Mouse (Mus musculus): ENCODE results near the gene Polh. TPM values are rescaled to one million over a fixed set of nuclear protein-coding genes. Genes with fewer than 3 reads are reported as not detected.

The Polh gene
- total and polyA plus RNA-seq, 3 experiments: 22.2 to 30.8 TPM; not detected in 1

- Histone ChIP-seq H3K79me2 (ENCODE audit: control insufficient read depth, insufficient read depth, low read length, poor library complexity) (no peaks in the 10 kb centered on the region), H3K4me1 (ENCODE audit: control insufficient read depth in 1 of 2, insufficient read depth in 2 of 2, low read length in 2 of 2) (no peaks in the 10 kb centered on the region), H3K36me3 (ENCODE audit: control insufficient read depth in 1 of 2, insufficient read depth in 2 of 2, low read length in 2 of 2) (peaks cover 0 to 59% of the 10 kb centered on the region in 2 experiments; a peak in 2 of 4 replicates), H3K4me3 (ENCODE audit: control insufficient read depth in 1 of 2, insufficient read depth in 1 of 2, low read depth in 2 of 2, low read length in 2 of 2) (no peak overlapping the region), H3K27ac (ENCODE audit: control insufficient read depth, low read depth, low read length) (no peak overlapping the region), H3K9me3 (replicated peaks; ENCODE audit: insufficient read depth, low read length) (no peaks in the 10 kb centered on the region), H3K27me3 (ENCODE audit: control insufficient read depth in 1 of 2, insufficient read depth in 2 of 2, low read length in 2 of 2) (no peaks in the 10 kb centered on the region), H3K9ac (ENCODE audit: control insufficient read depth, low read depth, low read length, poor library complexity, severe bottlenecking) (no peak overlapping the region)
- no peak for TF ChIP-seq SIN3A (IDR thresholded peaks at IDR 0.05; ENCODE audit: low read length)
- TF ChIP-seq RAD21 (IDR thresholded peaks at IDR 0.05; ENCODE audit: low read depth, low read length): no peak
- no peak for TF ChIP-seq POLR2A (IDR thresholded peaks at IDR 0.05; ENCODE audit: control insufficient read depth in 1 of 2, insufficient read depth in 1 of 2, low read depth in 1 of 2, low read length in 2 of 2, poor library complexity in 1 of 2)
- no peak for TF ChIP-seq SMC3 (IDR thresholded peaks at IDR 0.05; ENCODE audit: low read depth, low read length)
- TF ChIP-seq ZMIZ1 (IDR thresholded peaks at IDR 0.05; ENCODE audit: low read depth, low read length): no peak
- TF ChIP-seq TBP (IDR thresholded peaks at IDR 0.05; ENCODE audit: low read depth, low read length): no peak
- no peak for TF ChIP-seq CHD1 (IDR thresholded peaks at IDR 0.05; ENCODE audit: low read depth, low read length)
- no peak for TF ChIP-seq ZKSCAN1 (IDR thresholded peaks at IDR 0.05; ENCODE audit: low read depth, low read length)
- DNase-seq (ENCODE audit: low read depth, low spot score): no peak
Measured at GRCm38 (mm10) chr17:46221601-46222000, 19.2 kb upstream of the Polh start.

GRCm38 (mm10) chr17:46210550-46210949 lies 8.1 kb upstream of the Polh start:
- Histone ChIP-seq H3K4me1 (ENCODE audit: control insufficient read depth in 1 of 2, insufficient read depth in 2 of 2, low read length in 2 of 2) (no peaks in the 10 kb centered on the region), H3K79me2 (ENCODE audit: control insufficient read depth, insufficient read depth, low read length, poor library complexity) (peaks cover 3% of the 10 kb centered on the region; the same call in 1 of the 2 replicates), H3K27ac (ENCODE audit: control insufficient read depth, low read depth, low read length) (no peak overlapping the region), H3K9ac (ENCODE audit: control insufficient read depth, low read depth, low read length, poor library complexity, severe bottlenecking) (no peak overlapping the region), H3K9me3 (replicated peaks; ENCODE audit: insufficient read depth, low read length) (no peaks in the 10 kb centered on the region), H3K27me3 (ENCODE audit: control insufficient read depth in 1 of 2, insufficient read depth in 2 of 2, low read length in 2 of 2) (no peaks in the 10 kb centered on the region), H3K4me3 (ENCODE audit: control insufficient read depth in 1 of 2, insufficient read depth in 1 of 2, low read depth in 2 of 2, low read length in 2 of 2) (no peak overlapping the region), H3K36me3 (ENCODE audit: control insufficient read depth in 1 of 2, insufficient read depth in 2 of 2, low read length in 2 of 2) (peaks cover 0 to 59% of the 10 kb centered on the region in 2 experiments; a peak in 2 of 4 replicates)
- DNase-seq (ENCODE audit: low read depth, low spot score): no peak
- TF ChIP-seq GATA1 (IDR thresholded peaks at IDR 0.05; ENCODE audit: low read depth, low read length) (no peak), RCOR1 (IDR thresholded peaks at IDR 0.05; ENCODE audit: low read depth, low read length) (no peak), ZMIZ1 (IDR thresholded peaks at IDR 0.05; ENCODE audit: low read depth, low read length) (no peak), MAFK (IDR thresholded peaks at IDR 0.05; ENCODE audit: borderline replicate concordance, low read depth, low read length) (no peak), TBP (IDR thresholded peaks at IDR 0.05; ENCODE audit: low read depth, low read length) (no peak), CTCF (IDR thresholded peaks at IDR 0.05 in 2 of 3, conservative IDR thresholded peaks at IDR 0.05 in 1 of 3; ENCODE audit: control insufficient read depth in 1 of 3, insufficient read depth in 1 of 3, low read depth in 2 of 3, low read length in 3 of 3, poor library complexity in 1 of 3, severe bottlenecking in 1 of 3) (no peak), USF1 (IDR thresholded peaks at IDR 0.05; ENCODE audit: low read depth, low read length) (no peak), TCF12 (IDR thresholded peaks at IDR 0.05; ENCODE audit: low read depth, low read length) (no peak)

- no peaks in the 10 kb centered on the region for H3K9me3 ChIP-seq (replicated peaks; ENCODE audit: insufficient read depth, low read length)
- H3K27ac ChIP-seq (ENCODE audit: control insufficient read depth, low read depth, low read length): no peak overlapping the region
- H3K79me2 ChIP-seq (ENCODE audit: control insufficient read depth, insufficient read depth, low read length, poor library complexity): peaks cover 34% of the 10 kb centered on the region
- peaks cover 3 to 8% of the 10 kb centered on the region in 2 experiments; a peak in 2 of 4 replicates for H3K4me1 ChIP-seq (ENCODE audit: control insufficient read depth in 1 of 2, insufficient read depth in 2 of 2, low read length in 2 of 2)
- H3K27me3 ChIP-seq (ENCODE audit: control insufficient read depth in 1 of 2, insufficient read depth in 2 of 2, low read length in 2 of 2): no peaks in the 10 kb centered on the region
- peaks cover 11 to 47% of the 10 kb centered on the region in 2 experiments for H3K36me3 ChIP-seq (ENCODE audit: control insufficient read depth in 1 of 2, insufficient read depth in 2 of 2, low read length in 2 of 2)
- H3K9ac ChIP-seq (ENCODE audit: control insufficient read depth, low read depth, low read length, poor library complexity, severe bottlenecking): no peak overlapping the region
- no peak for DNase-seq (ENCODE audit: low read depth, low spot score)
- H3K4me3 ChIP-seq (ENCODE audit: control insufficient read depth in 1 of 2, insufficient read depth in 1 of 2, low read depth in 2 of 2, low read length in 2 of 2): no peak overlapping the region
- TF ChIP-seq RAD21 (IDR thresholded peaks at IDR 0.05; ENCODE audit: low read depth, low read length): no peak
- no peak for TF ChIP-seq JUND (IDR thresholded peaks at IDR 0.05; ENCODE audit: low read depth, low read length)
- no peak for TF ChIP-seq ZC3H11A (IDR thresholded peaks at IDR 0.05; ENCODE audit: low read depth, low read length)
- TF ChIP-seq E2F4 (IDR thresholded peaks at IDR 0.05; ENCODE audit: borderline replicate concordance, low read depth, low read length): no peak
- TF ChIP-seq TCF12 (IDR thresholded peaks at IDR 0.05; ENCODE audit: low read depth, low read length): no peak
- no peak for TF ChIP-seq TBP (IDR thresholded peaks at IDR 0.05; ENCODE audit: low read depth, low read length)
- no peak for TF ChIP-seq USF2 (IDR thresholded peaks at IDR 0.05; ENCODE audit: borderline replicate concordance in 1 of 2, insufficient read depth in 1 of 2, low read depth in 1 of 2, low read length in 2 of 2)
Measured at GRCm38 (mm10) chr17:46206676-46207075, 4.2 kb upstream of the Polh start.
